Mouse (Mus musculus): ENCODE measurements around the gene Slc1a5. TPM values are rescaled to one million over a fixed set of nuclear protein-coding genes. Genes with fewer than 3 reads are reported as not detected.

The Slc1a5 gene
- polyA plus RNA-seq, 1 experiment from 2014 or later: 28.8 TPM

- H3K27ac ChIP-seq: peak within 1 kb of the TSS; percentile 100
- WGBS: 6% methylated on average over 1 of the region's 1 CpGs
- DNase-seq (ENCODE audit: low spot score): peak; percentile 48
- peaks cover 35% of the 10 kb centered on the region for H3K27me3 ChIP-seq (ENCODE audit: insufficient read depth, poor library complexity, severe bottlenecking)
- H3K9me3 ChIP-seq: no peaks in the 10 kb centered on the region
- H3K4me1 ChIP-seq (replicated peaks): peaks cover 69% of the 10 kb centered on the region
- peak within 1 kb of the TSS; percentile 97 for H3K4me3 ChIP-seq
- peaks cover 34% of the 10 kb centered on the region for H3K36me3 ChIP-seq
These were observed 34.3 kb downstream of the Slc1a5 start, which contains the start of gene Strn4 for GRCm38 (mm10) chr7:16815351-16815941. Gene Strn4, plus strand, starts transcription at chr7:16815889.

- peak overlapping the region; percentile 100 for H3K27ac ChIP-seq
These were observed 34.9 kb downstream of the Slc1a5 start for GRCm38 (mm10) chr7:16816078-16816474.

GRCm38 (mm10) chr7:16816475-16817122, 35.5 kb downstream of the Slc1a5 start, which contains the start of gene Fkrp:
Gene Fkrp, minus strand, starts transcription at chr7:16816732.
- H3K9me3 ChIP-seq: no peaks in the 10 kb centered on the region
- peak within 1 kb of the TSS; percentile 100 for H3K27ac ChIP-seq
- peak; percentile 63 for DNase-seq (ENCODE audit: low spot score)
- peaks cover 69% of the 10 kb centered on the region for H3K4me1 ChIP-seq (replicated peaks)
- H3K4me3 ChIP-seq: peak within 1 kb of the TSS; percentile 97
- peaks cover 29% of the 10 kb centered on the region for H3K36me3 ChIP-seq
- under 1% methylated on average over 64 of the region's 64 CpGs for WGBS
- peaks cover 24% of the 10 kb centered on the region for H3K27me3 ChIP-seq (ENCODE audit: insufficient read depth, poor library complexity, severe bottlenecking)

More at GRCm38 (mm10) chr7:16816078-16816474, 34.9 kb downstream of the Slc1a5 start:
- Histone ChIP-seq H3K9me3 (no peaks in the 10 kb centered on the region), H3K4me3 (peak overlapping the region; percentile 97), H3K27me3 (ENCODE audit: insufficient read depth, poor library complexity, severe bottlenecking) (peaks cover 29% of the 10 kb centered on the region), H3K36me3 (peaks cover 28% of the 10 kb centered on the region), H3K4me1 (replicated peaks) (peaks cover 69% of the 10 kb centered on the region)
- WGBS: under 1% methylated on average over 55 of the region's 55 CpGs
- peak; percentile 81 for DNase-seq (ENCODE audit: low spot score)

GRCm38 (mm10) chr7:16817693-16818092, 36.6 kb downstream of the Slc1a5 start:
- Histone ChIP-seq H3K4me3 (peak overlapping the region; percentile 97), H3K27me3 (ENCODE audit: insufficient read depth, poor library complexity, severe bottlenecking) (peaks cover 13% of the 10 kb centered on the region), H3K4me1 (replicated peaks) (peaks cover 69% of the 10 kb centered on the region), H3K9me3 (no peaks in the 10 kb centered on the region), H3K27ac (peak overlapping the region; percentile 100), H3K36me3 (peaks cover 38% of the 10 kb centered on the region)
- no peak for DNase-seq (ENCODE audit: low spot score)
- WGBS: 75% methylated on average over 3 of the region's 3 CpGs

GRCm38 (mm10) chr7:16819794-16820193, 38.7 kb downstream of the Slc1a5 start:
- WGBS: 83% methylated on average over 5 of the region's 5 CpGs
- H3K4me1 ChIP-seq (replicated peaks): peaks cover 68% of the 10 kb centered on the region
- H3K4me3 ChIP-seq: no peak overlapping the region

GRCm38 (mm10) chr7:16820271-16820763, 39.2 kb downstream of the Slc1a5 start:
- DNase-seq (ENCODE audit: low spot score): no peak
- peaks cover 62% of the 10 kb centered on the region for H3K4me1 ChIP-seq (replicated peaks)
- H3K27ac ChIP-seq: no peak overlapping the region
- WGBS: 71% methylated on average over 5 of the region's 5 CpGs
- H3K36me3 ChIP-seq: peaks cover 46% of the 10 kb centered on the region
- no peaks in the 10 kb centered on the region for H3K27me3 ChIP-seq (ENCODE audit: insufficient read depth, poor library complexity, severe bottlenecking)
- H3K9me3 ChIP-seq: no peaks in the 10 kb centered on the region
- no peak overlapping the region for H3K4me3 ChIP-seq

More at GRCm38 (mm10) chr7:16819794-16820193, 38.7 kb downstream of the Slc1a5 start:
- H3K27ac ChIP-seq: no peak overlapping the region
- peaks cover 40% of the 10 kb centered on the region for H3K36me3 ChIP-seq
- no peak for DNase-seq (ENCODE audit: low spot score)
- no peaks in the 10 kb centered on the region for H3K9me3 ChIP-seq
- H3K27me3 ChIP-seq (ENCODE audit: insufficient read depth, poor library complexity, severe bottlenecking): no peaks in the 10 kb centered on the region

- 20% methylated on average over 3 of the region's 3 CpGs for WGBS
- Histone ChIP-seq H3K4me3 (peak overlapping the region; percentile 11; the same call in 1 of the 2 replicates), H3K9me3 (no peaks in the 10 kb centered on the region), H3K27ac (no peak overlapping the region), H3K36me3 (peaks cover 53% of the 10 kb centered on the region), H3K4me1 (replicated peaks) (peaks cover 56% of the 10 kb centered on the region), H3K27me3 (ENCODE audit: insufficient read depth, poor library complexity, severe bottlenecking) (no peaks in the 10 kb centered on the region)
- DNase-seq (ENCODE audit: low spot score): peak; percentile 50
These were observed 40.0 kb downstream of the Slc1a5 start for GRCm38 (mm10) chr7:16821091-16821490.

GRCm38 (mm10) chr7:16821669-16822101, 40.5 kb downstream of the Slc1a5 start:
- H3K27ac ChIP-seq: 0 out of 2 replicates have a peak overlapping the region, but pooled peaks have one; percentile 12
- H3K9me3 ChIP-seq: no peaks in the 10 kb centered on the region
- peaks cover 59% of the 10 kb centered on the region for H3K36me3 ChIP-seq
- 66% methylated on average over 4 of the region's 4 CpGs for WGBS
- H3K4me3 ChIP-seq: no peak overlapping the region
- peaks cover 60% of the 10 kb centered on the region for H3K4me1 ChIP-seq (replicated peaks)
- no peak for DNase-seq (ENCODE audit: low spot score)
- no peaks in the 10 kb centered on the region for H3K27me3 ChIP-seq (ENCODE audit: insufficient read depth, poor library complexity, severe bottlenecking)

GRCm38 (mm10) chr7:16823734-16824133, 42.6 kb downstream of the Slc1a5 start:
- 78% methylated on average over 5 of the region's 5 CpGs for WGBS
- H3K36me3 ChIP-seq: peaks cover 73% of the 10 kb centered on the region

GRCm38 (mm10) chr7:16825785-16826184, 44.6 kb downstream of the Slc1a5 start:
- Histone ChIP-seq H3K27ac (no peak overlapping the region), H3K4me1 (replicated peaks) (peaks cover 21% of the 10 kb centered on the region), H3K27me3 (ENCODE audit: insufficient read depth, poor library complexity, severe bottlenecking) (no peaks in the 10 kb centered on the region), H3K9me3 (no peaks in the 10 kb centered on the region), H3K36me3 (peaks cover 93% of the 10 kb centered on the region), H3K4me3 (no peak overlapping the region)
- no peak for DNase-seq (ENCODE audit: low spot score)
- WGBS: 86% methylated on average over 10 of the region's 10 CpGs

More at GRCm38 (mm10) chr7:16823734-16824133, 42.6 kb downstream of the Slc1a5 start:
- Histone ChIP-seq H3K4me1 (replicated peaks) (peaks cover 41% of the 10 kb centered on the region), H3K9me3 (no peaks in the 10 kb centered on the region), H3K27me3 (ENCODE audit: insufficient read depth, poor library complexity, severe bottlenecking) (no peaks in the 10 kb centered on the region), H3K27ac (no peak overlapping the region), H3K4me3 (no peak overlapping the region)
- DNase-seq (ENCODE audit: low spot score): no peak

GRCm38 (mm10) chr7:16826571-16826970, 45.4 kb downstream of the Slc1a5 start:
- peaks cover 100% of the 10 kb centered on the region for H3K36me3 ChIP-seq
- no peak for DNase-seq (ENCODE audit: low spot score)
- H3K27me3 ChIP-seq (ENCODE audit: insufficient read depth, poor library complexity, severe bottlenecking): no peaks in the 10 kb centered on the region
- H3K9me3 ChIP-seq: no peaks in the 10 kb centered on the region
- no peak overlapping the region for H3K27ac ChIP-seq
- H3K4me1 ChIP-seq (replicated peaks): peaks cover 13% of the 10 kb centered on the region
- no peak overlapping the region for H3K4me3 ChIP-seq
- 79% methylated on average over 5 of the region's 5 CpGs for WGBS

- WGBS: 83% methylated on average over 4 of the region's 4 CpGs
- no peak for DNase-seq (ENCODE audit: low spot score)
- no peak overlapping the region for H3K4me3 ChIP-seq
- peaks cover 6% of the 10 kb centered on the region; the same call in 1 of the 2 replicates for H3K4me1 ChIP-seq (replicated peaks)
- no peaks in the 10 kb centered on the region for H3K27me3 ChIP-seq (ENCODE audit: insufficient read depth, poor library complexity, severe bottlenecking)
- H3K9me3 ChIP-seq: no peaks in the 10 kb centered on the region
- H3K27ac ChIP-seq: no peak overlapping the region
- H3K36me3 ChIP-seq: peaks cover 100% of the 10 kb centered on the region
These were observed 46.1 kb downstream of the Slc1a5 start for GRCm38 (mm10) chr7:16827274-16827673.

- H3K36me3 ChIP-seq: peaks cover 100% of the 10 kb centered on the region
- WGBS: 87% methylated on average over 9 of the region's 9 CpGs
- H3K4me1 ChIP-seq (replicated peaks): peaks cover 6% of the 10 kb centered on the region; the same call in 1 of the 2 replicates
- no peak for DNase-seq (ENCODE audit: low spot score)
- H3K4me3 ChIP-seq: no peak overlapping the region; the same call in 1 of the 2 replicates
- H3K27ac ChIP-seq: no peak overlapping the region
- H3K27me3 ChIP-seq (ENCODE audit: insufficient read depth, poor library complexity, severe bottlenecking): no peaks in the 10 kb centered on the region
- H3K9me3 ChIP-seq: no peaks in the 10 kb centered on the region
These were observed 49.3 kb downstream of the Slc1a5 start for GRCm38 (mm10) chr7:16830449-16830848.
